Mouse (Mus musculus) hindbrain, embryonic 16.5 days (tissue): ENCODE results near the gene Ccdc82. TPM values are rescaled to one million over a fixed set of nuclear protein-coding genes. Genes with fewer than 3 reads are reported as not detected.

Source experiments
- ATAC-seq: fragments of 200-750 bp; cut with Nextera tagmentation; 2 replicates; pipeline ENCODE4 v1.8.0; 2017; ENCODE audit warnings: moderate TSS enrichment, moderate library complexity
- H3K27ac ChIP-seq: fragments of 300-500 bp; sonication (generic); 2 replicates; pipeline ENCODE4 v1.5.1; 2014; ENCODE audit warnings: low read depth, mild to moderate bottlenecking, control low read depth, low read length, moderate library complexity
- H3K27me3 ChIP-seq: fragments of 300-500 bp; sonication (generic); replicated peaks from 2 replicates; pipeline ENCODE4 v1.6.1; 2014; ENCODE audit warnings: low read length; ENCODE audit not compliant: control insufficient read depth, insufficient read depth
- H3K36me3 ChIP-seq: fragments of 300-500 bp; sonication (generic); 2 replicates; pipeline ENCODE4 v1.6.1; 2014; ENCODE audit warnings: mild to moderate bottlenecking, low read length, moderate library complexity, mixed read lengths; ENCODE audit not compliant: control insufficient read depth, insufficient read depth
- H3K4me1 ChIP-seq: fragments of 300-500 bp; sonication (generic); 2 replicates; pipeline ENCODE4 v1.6.1; 2014; ENCODE audit warnings: low read depth, low read length; ENCODE audit not compliant: control insufficient read depth, insufficient read depth
- H3K4me2 ChIP-seq: fragments of 300-500 bp; sonication (generic); 2 replicates; pipeline ENCODE4 v1.6.1; 2014; ENCODE audit warnings: mild to moderate bottlenecking, low read length, control low read depth, moderate library complexity
- H3K4me3 ChIP-seq: fragments of 300-500 bp; sonication (generic); 2 replicates; pipeline ENCODE4 v1.5.1; 2014; ENCODE audit warnings: mild to moderate bottlenecking, low read length, control low read depth, moderate library complexity
- H3K9ac ChIP-seq: fragments of 300-500 bp; sonication (generic); 2 replicates; pipeline ENCODE4 v1.6.1; 2014; ENCODE audit warnings: low read depth, mild to moderate bottlenecking, control low read depth, low read length, moderate library complexity
- H3K9me3 ChIP-seq: fragments of 300-500 bp; sonication (generic); 2 replicates; pipeline ENCODE4 v1.6.1; 2014; ENCODE audit warnings: mild to moderate bottlenecking, low read length, moderate library complexity; ENCODE audit not compliant: control insufficient read depth
- WGBS: fragments of 180-500 bp; shearing (Covaris S2); extraction: QIAGEN DNeasy Blood & Tissue Kit; methylation state at CpG from one replicate; pipeline ENCODE4 v1.1.7; 2014; 5-methylcytosine and 5-hydroxymethylcytosine counted together
- polyA plus RNA-seq: library from polyadenylated mRNA; unstranded; fragments of >200 nt; fragmentation: Nextera tagmentation; extraction: Ambion mirVana; gene quantifications from 2 replicates; pipeline ENCODE4 v1.2.1, GENCODE M21; 2015

Gene Ccdc82
- polyA plus RNA-seq, 1 experiment from 2014 or later = 13.2 TPM

- H3K4me1 ChIP-seq = no peaks in the 10 kb centered on the region
- no peak overlapping the region for H3K9ac ChIP-seq
- ATAC-seq = no peak
- no peaks in the 10 kb centered on the region for H3K9me3 ChIP-seq
- 92% methylated on average over 2 of the region's 2 CpGs for WGBS
- no peak overlapping the region for H3K4me3 ChIP-seq
- H3K36me3 ChIP-seq = no peaks in the 10 kb centered on the region
- H3K27ac ChIP-seq = no peak overlapping the region
- H3K4me2 ChIP-seq = no peak overlapping the region
- H3K27me3 ChIP-seq = no peaks in the 10 kb centered on the region
Observed at GRCm38 (mm10) chr9:13319566-13319965, 72.8 kb downstream of the Ccdc82 start.

GRCm38 (mm10) chr9:13320800-13321364 lies 74.1 kb downstream of the Ccdc82 start:
- ATAC-seq = no peak
- no peaks in the 10 kb centered on the region for H3K9me3 ChIP-seq
- H3K27me3 ChIP-seq = no peaks in the 10 kb centered on the region
- no peak overlapping the region for H3K27ac ChIP-seq
- H3K4me3 ChIP-seq = no peak overlapping the region
- H3K9ac ChIP-seq = no peak overlapping the region
- H3K4me1 ChIP-seq = no peaks in the 10 kb centered on the region
- H3K36me3 ChIP-seq = no peaks in the 10 kb centered on the region
- H3K4me2 ChIP-seq = no peak overlapping the region
- WGBS = 88% methylated on average over 5 of the region's 5 CpGs

GRCm38 (mm10) chr9:13323074-13323473 lies 76.3 kb downstream of the Ccdc82 start:
- no peaks in the 10 kb centered on the region for H3K4me1 ChIP-seq
- no peak for ATAC-seq
- H3K36me3 ChIP-seq = no peaks in the 10 kb centered on the region
- no peak overlapping the region for H3K9ac ChIP-seq
- H3K4me3 ChIP-seq = no peak overlapping the region
- H3K4me2 ChIP-seq = no peak overlapping the region
- H3K27ac ChIP-seq = no peak overlapping the region
- H3K27me3 ChIP-seq = no peaks in the 10 kb centered on the region
- no peaks in the 10 kb centered on the region for H3K9me3 ChIP-seq
- WGBS = 68% methylated on average over 2 of the region's 2 CpGs

GRCm38 (mm10) chr9:13323612-13324011 lies 76.9 kb downstream of the Ccdc82 start:
- no peaks in the 10 kb centered on the region for H3K9me3 ChIP-seq
- H3K9ac ChIP-seq = no peak overlapping the region
- WGBS = 31% methylated on average over 1 of the region's 1 CpGs
- H3K4me3 ChIP-seq = no peak overlapping the region
- H3K4me1 ChIP-seq = no peaks in the 10 kb centered on the region
- H3K4me2 ChIP-seq = no peak overlapping the region
- H3K27me3 ChIP-seq = no peaks in the 10 kb centered on the region
- H3K27ac ChIP-seq = no peak overlapping the region
- no peaks in the 10 kb centered on the region for H3K36me3 ChIP-seq
- ATAC-seq = no peak

Other genes with a start within 250 kb of the Ccdc82 start
- gene Jrkl, start 1.1 kb upstream of the Ccdc82 start, polyA plus RNA-seq = 8.6 and 9.8 TPM in 2 replicates
- 10.8 and 11.5 TPM in 2 replicates for gene Maml2, start 51.0 kb downstream of the Ccdc82 start, polyA plus RNA-seq
- not detected in 2 replicates for gene Gm17571, start 199.8 kb downstream of the Ccdc82 start, polyA plus RNA-seq